Mouse (Mus musculus): ENCODE results near the gene Eva1c.

Eva1c gene

DNA sequence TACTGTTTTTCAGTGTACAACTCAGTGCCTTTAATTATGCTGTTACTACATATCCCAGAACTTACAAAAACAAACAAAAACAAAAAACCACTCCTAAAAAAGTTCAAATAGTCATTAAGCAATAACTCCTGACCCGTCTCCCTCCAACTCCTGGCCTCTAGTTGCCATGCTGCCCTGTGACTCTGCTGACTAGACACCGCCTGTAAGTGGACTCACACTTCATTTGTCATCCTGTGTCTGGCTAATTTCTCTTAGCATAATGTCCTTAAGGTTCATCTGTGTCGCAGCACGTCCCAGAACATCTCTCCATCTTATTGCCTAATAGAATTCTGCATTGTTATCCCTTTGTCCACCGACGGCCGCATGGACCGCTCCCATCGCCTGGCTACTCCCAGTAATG is 979 bp downstream of the Eva1c start:
- no peak for DNase-seq

DNA sequence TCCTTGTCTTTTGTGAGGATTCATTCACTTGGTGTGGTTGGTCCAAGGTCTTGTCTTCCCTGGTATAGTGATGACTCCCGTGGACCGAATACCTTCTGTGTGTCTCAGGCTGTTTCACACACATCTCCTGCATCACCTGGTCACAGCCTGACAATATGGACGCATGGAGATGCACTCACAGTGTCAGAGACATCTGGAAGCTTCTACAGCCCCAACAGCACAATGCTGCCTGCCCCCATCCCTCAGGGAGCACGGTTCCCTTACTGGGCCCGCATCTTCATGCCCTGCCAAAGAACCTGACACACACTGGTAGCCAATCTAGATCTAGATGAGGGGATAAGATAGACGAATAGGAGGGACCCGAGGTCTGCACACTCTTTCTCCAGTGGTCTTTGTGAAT is 2.6 kb downstream of the Eva1c start:
- no peak for DNase-seq

DNA sequence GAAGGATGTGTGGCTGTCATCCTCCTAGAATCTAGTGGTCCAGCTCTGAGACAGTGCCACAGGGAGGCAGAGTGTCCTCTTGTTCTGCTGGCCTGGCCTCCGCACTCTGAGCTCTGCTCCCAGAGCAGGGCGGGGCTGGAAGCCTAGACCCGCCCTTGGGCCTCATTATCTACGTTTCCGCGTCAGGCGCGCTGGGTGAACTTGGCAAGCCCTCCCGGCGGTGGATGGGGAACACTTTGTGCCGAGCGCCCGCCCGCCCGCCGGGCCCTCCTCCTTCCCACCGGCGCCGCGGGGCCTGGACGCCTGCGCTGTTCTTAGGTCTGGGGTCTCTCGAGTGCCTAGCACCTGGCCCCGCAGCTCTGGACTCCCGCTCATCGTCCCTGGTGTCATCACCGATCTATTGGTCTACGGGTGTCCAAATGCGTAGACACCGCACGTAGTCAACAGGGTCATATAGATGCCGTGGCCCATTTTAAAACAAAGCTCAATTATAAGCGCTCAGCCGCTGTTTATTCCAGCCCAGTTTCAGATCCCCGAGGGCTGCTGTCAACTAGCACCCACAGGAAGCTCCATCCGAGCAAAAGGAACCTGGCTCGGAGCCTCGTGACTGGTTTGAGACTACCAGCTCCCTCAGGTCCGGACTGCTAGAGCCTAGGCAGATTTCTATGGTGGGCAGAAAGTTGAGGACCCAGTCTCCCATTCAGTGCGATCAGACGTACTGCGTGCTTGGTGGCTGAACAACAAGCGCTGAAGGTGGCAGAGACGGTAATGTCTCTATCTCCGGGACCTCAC is 3.6 kb downstream of the Eva1c start:
- peak; percentile 47 to 50 for DNase-seq

DNA sequence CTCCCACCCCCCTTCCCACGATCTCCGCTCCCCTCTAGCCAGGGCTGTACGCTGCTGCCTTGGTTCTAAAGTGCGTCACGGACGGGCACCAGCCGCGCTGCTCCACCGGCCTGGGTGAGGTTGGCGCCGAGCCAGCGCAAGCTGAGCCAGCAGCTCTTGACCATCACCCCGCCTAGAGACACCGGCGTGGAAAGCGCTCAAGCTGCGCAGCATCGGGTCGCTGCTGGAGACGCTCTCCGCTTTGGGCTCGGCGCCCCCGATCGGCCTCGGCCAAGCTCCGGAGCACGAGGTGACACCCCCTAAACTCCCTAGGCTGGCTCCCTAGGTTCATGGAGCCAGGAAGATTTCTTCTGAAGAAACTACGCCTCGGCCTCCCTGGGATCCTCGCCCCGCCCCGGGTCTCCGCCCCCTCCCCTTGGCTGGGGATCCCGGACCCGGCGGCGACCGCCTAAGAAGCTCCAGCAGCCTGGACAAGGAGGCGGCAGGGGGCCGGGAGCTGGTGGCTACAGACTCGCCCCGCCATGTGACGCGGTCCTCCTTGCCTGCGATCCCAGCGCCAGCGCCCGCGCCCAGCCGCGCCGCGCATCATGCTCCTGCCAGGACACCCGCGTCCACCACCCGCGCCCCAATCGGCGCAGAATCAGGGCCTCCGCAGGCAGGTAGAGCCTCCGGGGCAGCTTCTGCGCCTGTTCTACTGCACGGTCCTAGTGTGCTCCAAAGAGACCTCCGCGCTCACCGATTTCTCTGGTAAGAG is 4.3 kb downstream of the Eva1c start:
- DNase-seq: peak; percentile 13 to 27

DNA sequence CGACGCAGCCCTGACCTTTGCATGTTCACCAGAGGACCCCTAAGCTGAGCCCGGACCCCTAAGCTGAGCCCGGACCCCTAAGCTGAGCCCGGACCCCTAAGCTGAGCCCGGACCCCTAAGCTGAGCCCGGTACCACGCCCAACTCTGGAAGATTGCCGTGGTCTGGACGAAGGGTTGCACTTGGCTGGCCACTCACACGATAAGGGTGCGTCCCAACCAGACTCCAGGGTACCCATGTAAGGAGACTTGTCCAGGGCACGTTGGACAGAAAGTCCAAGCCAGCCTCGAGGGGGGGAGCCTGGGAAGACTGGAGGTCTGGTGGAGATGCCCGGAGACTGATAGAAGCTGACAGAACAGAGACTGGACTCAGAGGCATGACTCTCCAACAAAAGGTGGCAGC is 5.2 kb downstream of the Eva1c start:
- no peak for DNase-seq

DNA sequence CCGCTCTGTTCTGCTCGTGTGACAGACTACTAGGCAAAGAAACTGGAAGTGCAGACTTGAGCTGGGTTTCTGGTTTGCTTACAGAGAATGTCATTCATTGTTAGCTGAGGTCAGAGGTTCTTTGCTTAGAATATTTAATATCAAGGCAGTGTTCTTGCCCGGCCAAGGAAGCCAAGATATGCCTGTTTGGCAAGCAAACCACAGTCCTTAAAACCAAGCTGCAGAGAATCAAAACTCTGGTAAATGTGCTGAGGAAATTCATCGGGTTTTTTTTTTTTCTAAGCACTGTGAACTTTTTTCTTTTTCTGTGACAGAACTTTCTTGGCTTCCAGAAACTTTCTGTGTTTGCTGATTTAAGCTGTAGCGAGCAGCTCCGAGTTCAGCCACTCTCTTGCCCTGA is 6.0 kb downstream of the Eva1c start:
- DNase-seq: no peak

DNA sequence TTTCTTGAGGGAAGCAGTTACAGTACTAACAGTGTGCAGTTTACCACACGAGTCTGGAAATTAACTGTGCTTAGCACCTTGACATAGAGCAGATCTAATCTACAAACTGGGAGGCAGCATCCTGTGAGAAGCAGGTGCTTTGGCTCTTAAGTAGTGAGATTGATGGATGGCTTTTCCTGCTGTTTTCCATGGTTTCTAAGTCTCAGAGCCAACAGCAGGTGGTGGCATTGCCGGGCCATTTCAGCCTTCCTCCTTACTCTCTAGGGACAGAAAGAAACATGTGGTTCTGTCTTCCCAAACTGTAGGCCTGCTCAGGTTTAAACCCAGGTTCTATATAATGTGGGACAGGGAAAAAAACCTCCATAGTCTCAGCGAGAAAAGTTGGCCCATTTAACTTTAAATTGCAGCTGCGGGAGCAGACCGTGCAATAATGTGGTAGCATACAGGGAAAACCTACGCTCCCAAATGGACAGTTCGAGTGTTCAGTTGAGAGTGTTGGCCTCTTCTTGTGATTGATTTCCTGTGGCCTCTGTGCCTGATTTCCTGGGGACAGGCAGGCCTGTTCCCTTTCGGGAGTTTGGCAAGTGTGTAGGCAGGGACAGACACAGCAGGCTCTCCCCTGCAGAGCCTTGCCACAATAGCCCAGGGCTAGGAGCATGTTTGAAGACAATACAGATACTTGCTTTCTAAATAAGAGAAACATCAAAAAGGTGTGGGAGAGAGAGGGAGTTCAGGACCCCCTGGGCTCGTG is 6.7 kb downstream of the Eva1c start:
- DNase-seq: no peak

DNA sequence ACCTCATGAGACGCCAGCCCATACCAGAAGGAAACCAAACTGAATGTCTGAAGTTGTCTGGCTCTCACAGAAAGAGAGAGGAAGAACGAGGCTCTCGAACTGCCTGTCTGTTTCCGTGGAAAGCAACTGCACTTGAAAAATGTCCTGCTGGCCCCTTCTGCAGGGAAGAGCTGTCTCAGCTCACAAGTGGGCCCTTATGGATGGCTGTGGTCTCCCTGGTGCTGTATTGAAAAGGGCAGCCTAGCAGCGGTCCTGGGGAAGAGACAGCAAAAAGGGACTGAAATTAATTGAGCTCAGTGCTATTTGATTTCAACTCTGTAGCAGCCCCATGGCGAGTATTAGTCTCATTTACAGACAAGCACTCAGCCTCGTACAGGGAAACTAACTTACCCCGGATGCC is 10.9 kb downstream of the Eva1c start:
- no peak for DNase-seq

DNA sequence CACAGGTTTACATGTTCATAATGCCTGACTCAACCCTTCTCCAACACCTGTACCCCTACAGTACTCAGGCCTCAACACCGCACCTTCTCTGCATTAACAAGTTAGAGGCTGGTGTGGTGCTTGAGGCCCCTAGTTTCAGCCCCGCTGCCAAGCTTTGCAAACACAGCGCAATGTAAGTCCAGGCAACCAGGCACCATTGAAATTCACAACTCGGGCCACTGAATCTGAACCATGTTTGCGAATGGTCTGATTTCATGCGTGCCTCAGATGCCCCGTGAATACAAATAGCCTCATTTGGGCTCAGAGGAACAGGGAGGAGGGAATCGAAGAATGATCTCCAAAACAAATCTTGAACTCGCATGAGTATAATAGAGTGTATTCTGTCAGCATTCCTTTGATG is 15.6 kb downstream of the Eva1c start:
- DNase-seq: no peak

DNA sequence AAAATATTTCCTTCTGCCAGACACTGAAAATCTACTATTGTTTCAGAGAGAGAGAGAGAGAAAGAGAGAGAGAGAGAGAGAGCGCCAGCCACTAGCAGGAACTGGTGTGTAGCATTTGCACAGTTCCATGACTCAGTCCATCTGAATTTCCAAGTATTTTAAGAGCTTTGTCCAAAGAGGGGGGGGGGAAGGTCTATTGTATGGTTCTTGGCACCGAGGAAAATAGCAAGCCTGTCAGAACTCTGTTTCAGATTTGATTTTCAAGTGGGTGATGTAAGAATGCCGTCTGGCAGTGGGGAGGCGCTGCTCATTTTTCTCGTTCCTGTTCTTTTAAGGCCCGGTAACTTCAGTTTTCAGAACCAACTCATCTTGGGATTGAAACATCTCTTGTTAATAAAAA is 18.5 kb downstream of the Eva1c start:
- no peak for DNase-seq

DNA sequence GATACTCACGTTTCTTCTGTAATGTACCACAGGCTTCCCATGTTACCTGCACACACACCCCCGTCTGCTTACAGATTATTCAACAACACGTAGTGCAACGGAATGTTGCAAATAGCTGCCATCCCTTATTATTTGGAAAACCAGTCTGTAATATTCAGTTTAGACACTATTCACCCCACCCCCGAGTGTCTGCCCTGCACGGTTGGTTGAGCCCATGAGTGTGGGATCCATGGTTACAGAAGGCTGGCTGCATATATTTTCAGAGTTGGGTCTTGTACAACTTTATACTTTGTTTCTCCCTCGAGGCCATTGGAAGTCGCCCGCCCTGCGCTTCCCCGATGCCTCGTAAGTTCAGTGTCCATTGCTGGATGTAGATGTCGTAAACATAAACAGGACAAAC is 19.1 kb downstream of the Eva1c start:
- DNase-seq: no peak

DNA sequence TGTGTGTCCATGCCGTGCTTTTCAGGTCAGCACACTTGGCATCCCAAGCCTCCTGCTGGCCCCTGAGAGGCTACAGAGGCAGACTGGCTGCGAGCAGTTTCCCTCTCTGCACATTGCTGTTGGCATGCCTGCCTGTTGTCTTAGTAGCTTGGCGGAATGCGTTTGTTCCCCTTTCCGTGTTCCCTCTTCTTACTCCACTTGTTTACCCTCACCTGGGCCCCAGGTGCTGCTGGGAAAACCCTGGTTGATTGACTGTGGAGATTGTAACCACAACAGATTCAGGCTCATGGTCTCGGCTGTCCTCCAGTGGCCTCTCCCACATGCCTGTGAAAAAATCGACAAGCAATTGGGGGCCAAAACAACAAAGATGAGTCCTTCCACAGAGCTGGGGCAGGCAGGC is 22.2 kb downstream of the Eva1c start:
- DNase-seq: no peak

DNA sequence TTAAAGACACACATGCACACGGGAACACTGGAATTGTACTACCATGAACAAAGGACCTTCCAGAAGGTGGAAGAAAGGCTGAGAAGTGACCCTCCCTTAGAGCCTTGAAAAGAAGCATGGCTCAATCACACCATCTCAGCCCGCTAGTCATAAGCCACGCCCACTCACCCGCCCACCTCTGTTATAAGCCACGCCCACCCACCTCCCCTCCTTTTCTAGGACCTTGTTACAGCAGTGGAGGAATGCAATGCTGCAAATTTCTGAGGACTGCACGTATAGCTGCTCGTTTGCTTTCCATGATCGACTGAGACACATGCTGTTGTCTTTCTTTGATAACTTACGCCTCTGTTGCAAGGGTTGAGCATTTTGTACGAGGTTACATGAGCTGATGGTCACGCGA is 22.7 kb downstream of the Eva1c start:
- no peak for DNase-seq

DNA sequence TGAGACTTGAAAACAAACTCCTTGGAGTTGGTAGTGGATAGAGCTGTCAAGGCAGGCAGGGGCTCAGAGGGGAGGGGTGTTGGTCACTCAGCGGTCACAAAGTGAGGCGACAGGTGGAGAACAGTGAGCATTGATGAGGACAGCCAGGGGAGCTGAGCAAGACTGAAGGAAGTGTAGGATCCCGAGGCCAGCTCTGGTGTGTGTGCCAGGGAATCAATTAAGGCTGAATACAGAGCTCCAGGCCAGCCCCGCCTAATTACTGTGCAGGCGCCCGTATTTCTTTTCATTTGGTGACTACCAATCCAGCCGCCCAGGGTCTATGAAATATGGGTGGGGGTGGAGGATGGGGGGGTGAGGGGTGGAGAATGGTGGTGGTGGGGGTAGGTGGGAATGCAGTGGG is 24.4 kb downstream of the Eva1c start:
- DNase-seq: no peak

DNA sequence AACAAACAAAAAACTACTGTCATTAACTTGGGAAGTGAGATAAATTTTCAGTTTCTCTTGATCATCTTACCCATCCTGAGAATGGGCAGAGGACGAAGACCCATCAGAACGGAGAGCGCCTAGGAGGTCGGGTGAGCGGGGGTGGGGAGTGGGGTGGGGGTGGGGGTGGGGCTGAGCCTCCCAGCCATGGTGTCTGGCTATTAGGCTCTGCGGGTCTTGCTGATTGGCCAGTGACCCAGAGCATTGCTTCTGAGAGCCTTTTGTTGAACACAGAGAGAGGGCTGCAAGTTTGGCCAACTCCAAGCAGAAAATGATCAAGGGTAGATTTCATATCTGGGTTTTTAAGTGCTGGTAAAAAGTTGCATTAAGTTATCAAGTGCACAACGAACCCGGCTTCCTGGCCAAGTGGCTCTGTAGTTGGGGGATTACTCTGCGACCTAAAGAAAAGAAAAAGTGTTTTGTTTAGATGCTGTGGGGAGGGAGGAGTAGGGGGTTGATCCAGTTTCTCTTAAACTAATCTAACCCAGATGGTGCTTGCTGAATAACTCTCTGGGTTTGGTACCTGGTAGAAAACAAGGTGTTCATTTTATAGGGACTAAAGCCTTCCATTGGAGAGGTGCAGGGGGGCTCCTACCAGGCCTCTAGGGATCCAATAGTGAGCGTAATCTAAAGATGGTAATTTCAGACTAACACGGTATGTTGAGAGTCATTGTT is 25.3 kb downstream of the Eva1c start:
- DNase-seq: no peak

DNA sequence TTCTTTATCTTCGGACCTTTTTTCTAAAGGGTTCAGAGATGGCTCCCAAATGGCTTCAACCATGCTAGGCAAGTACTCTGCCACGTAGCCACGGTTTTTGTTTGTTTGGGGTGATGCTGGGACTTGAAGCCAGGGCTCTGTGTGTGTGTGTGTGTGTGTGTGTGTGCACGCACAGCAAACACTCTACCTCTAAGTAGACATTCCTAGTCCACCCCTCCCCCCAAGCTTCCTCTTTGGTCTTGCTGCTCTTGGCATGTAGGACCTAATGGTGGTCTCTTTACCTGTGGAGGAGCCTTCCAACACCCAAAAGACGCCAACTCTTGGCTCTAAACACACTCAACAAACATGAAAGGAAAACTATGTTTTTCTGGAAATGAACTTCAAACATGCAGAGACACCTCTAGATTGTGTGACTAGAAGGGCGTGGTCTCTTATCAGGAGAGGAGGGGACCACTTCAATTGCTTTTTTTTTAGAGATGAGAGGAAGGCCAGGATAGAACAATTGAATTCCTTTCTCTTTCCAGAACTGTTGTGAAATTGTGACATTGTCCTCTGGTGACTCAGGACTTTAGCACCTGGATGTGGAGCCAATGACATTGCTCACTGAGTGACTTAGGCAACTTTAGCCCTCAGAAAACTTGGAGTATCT is 30.2 kb downstream of the Eva1c start:
- no peak for DNase-seq

DNA sequence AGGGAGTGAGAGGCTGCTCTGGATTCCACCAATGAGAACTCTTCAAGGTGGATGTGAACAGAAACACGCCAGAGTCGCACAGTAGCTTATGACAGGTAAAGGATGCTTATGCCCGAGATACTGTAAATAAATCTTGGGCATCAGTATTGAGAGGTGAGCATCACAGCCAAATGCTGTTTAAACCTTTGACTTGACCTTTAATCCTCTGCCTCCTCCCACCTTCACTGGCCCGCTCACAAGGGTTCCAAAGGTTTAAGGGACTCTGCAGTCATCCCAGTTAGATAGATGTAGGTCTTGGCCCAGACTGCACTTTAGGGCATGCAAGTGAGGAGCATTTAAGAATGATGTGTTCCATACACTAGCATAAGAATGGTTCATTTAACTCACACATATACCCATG is 31.7 kb downstream of the Eva1c start:
- DNase-seq: no peak

DNA sequence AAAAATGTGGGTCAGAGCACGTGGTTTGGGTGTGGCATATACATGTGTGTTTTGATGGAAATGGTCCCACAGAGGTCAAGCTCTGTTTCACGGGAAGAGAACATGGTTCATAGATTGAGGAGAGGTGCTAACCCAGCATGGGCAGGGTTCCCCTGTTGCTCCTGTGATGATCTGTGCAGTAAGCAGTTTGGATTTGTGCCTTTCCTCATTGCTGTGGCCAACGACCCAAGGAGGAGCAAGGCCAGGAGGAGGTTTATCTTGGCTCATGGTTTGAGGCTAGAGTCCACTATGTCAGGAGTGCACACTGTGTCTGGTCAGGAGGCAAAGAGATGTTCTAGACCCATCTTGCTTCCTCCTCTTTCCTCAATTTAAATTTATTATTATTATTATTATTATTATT is 36.5 kb downstream of the Eva1c start:
- DNase-seq: no peak

DNA sequence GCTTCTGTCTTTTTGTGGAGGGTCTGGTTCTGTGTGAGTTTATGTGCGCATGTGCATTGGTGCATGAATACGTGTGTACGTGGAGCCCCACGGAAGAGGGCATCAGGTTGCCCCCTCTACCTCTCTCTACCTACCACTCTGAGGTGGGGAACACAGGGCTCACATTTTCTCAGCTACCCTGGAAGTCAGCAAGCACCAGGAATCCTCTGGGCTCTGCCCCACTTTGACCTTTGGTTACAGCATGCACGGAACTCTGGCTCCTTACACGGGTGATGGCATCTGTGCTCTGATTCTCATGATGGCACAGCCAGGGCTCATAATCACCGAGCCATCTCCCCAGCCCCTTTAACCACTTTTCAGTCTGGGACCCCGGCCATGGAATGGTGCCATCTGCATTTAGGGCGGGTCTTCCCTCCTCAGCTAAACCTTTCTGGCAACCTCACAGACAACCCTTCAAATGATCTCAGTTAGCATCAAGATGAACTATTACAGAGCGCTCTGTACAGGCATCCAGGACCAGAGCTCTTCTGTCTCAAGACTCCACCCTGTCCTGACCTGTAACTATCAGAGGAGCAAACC is 37.0 kb downstream of the Eva1c start:
- DNase-seq: no peak

DNA sequence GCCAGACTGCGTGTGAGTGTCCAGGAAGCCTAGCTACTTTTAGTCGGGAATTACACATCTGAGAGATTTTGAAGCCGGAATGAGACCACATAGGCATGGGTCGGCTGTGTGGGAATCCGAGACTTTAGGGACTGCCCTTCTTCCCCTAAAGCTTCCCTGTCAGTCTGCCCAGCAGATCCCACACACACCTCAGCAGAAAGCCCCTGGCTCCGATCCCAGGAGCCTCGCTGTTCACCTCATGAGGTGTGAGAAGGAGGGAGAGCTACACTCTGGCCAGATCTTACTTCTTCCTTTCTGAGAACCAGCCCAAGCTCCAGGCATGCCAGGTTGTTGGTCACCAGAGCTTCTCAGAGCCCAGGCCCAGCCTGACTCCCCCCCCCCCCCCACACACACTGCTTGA is 38.2 kb downstream of the Eva1c start:
- DNase-seq: no peak

DNA sequence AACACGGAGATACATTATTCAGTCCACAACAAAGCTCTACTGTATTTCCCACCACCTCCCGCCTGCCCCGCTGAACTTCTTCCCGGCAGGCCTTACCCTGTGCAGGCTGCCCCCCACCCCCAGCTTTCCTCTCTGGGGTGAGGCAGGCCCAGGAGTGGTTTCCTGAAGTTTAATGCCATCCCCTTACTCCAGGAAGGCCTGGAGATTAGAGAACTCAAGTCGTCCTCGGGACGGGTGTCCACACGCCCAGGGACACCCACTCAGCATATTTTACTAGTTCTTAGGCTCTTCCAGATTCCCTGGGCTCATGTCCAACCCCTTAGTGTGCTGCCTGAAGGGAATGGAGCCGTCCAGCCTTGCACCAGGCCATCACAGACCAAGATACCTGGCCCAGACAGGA is 39.1 kb downstream of the Eva1c start:
- no peak for DNase-seq

DNA sequence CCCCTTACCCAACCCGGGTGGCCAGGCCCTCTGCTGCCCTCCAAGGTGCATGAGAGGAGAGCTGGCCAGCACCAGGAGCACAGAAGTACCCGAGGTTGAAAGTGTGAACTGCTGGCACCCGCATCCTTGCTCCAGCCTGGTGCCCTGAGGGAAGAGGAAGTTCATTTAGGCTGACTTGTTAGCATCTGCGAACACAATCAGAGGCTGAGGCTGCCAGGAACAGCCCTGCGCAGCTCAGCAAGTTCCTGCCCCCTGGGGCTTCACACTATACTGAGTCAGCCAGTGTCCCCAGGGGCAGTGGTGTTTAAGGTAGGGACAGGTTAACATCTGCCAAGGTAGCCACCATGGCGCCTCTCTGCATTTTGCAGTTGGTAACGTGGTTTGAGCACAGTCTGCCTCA is 41.6 kb downstream of the Eva1c start:
- DNase-seq: no peak

Measured in B cell, adult 2 months (primary cell).